Mouse (Mus musculus) brain, embryonic 18.5 days (tissue): ENCODE results near the gene Hist1h2bm.
"Not testable (repeated sequence)": the region's sequence is repeated elsewhere in the genome, so short reads cannot be mapped to it uniquely, and the experiment has no call there.

Experiments
- DNase-seq: peaks from one replicate; pipeline ENCODE4 v3.0.0-alpha.2; 2012; ENCODE audit warnings: low read depth, low spot score

Gene Hist1h2bm

DNA sequence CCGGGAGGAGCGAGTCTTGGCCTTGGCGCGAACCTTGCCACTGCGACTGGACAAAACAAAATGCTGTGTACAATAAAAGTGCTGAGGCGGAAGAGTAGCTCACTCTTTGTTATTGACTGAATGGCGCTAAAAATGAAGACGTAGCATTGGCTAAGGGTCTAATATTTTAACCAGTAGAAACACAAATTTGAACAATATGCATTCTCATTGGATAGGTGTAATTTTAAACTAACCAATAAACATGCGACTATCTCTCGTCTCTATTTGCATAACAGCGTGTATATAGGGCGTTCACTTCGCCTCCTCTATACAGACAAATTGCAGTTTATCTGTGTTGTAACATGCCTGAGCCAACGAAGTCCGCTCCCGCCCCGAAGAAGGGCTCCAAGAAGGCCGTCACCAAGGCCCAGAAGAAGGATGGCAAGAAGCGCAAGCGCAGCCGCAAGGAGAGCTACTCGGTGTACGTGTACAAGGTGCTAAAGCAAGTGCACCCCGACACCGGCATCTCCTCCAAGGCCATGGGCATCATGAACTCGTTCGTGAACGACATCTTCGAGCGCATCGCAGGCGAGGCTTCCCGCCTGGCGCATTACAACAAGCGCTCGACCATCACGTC, at the start of gene Hist1h2bm:
Gene Hist1h2bm (plus strand): TSS at position 288 of the 616 bp plus-strand sequence.
- DNase-seq: peak; percentile 90

DNA sequence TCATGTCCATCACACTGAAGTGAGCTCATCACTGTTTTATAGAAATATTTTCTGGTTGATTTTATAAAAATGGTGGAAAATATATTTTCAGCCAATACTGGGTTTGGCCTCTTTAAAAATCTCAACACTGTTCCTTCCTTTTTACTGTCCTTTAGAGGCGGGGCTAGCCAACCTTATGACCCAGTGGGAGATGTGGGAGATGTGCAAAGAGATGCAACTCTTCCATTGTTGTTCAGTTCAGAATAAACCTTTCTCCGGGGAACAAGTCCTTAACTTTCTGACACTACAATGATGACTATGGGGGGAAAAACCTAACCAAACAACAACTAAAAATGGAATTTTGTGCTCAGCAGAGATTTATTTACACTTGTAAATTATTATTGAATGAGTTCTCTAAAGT, 44.5 kb upstream of the Hist1h2bm start, which contains the start of gene Olfr1360:
Gene Olfr1360 (minus strand): TSS at position 101 of the 400 bp plus-strand sequence.
- no peak for DNase-seq

DNA sequence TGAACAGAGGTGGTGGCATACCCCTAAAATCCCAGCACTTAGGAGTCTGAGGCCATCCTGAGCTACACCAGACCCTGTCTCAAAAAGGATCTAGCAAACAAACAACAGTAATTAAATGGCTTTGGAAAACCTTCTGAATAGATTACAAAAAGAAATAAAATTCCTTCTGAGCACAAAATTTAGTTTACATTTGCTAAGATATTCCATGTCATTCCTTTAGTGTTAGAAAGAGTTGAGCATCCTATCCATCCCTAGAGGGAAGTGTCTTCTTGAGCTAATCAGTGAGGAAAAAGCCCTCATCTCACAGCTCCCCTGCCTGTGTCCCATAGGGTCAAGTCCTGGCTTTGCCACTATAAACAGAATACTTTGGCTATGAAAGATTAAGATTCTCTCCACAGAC, 24.0 kb upstream of the Hist1h2bm start, which contains the start of gene Olfr1359:
Gene Olfr1359 (plus strand): TSS at position 301 of the 400 bp plus-strand sequence.
- no peak for DNase-seq

DNA sequence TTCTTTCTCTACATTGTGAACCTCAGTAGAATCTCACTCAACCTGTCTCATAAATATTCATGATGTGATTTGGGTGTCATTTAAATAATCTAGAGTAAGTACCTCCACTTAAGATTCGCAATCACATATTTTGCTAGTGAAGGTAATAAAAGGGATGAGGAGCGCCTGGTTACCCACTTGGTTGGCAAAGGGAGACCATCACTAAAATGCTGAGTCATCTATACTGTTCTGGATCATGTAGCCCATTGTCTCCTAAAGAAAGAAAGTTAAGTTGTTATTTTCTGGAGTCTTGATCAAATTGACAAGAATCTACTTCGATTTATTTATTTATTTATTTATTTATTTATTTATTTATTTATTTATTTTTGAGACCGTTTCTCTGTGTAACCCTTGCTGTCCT, 15.2 kb upstream of the Hist1h2bm start:
- no peak for DNase-seq

DNA sequence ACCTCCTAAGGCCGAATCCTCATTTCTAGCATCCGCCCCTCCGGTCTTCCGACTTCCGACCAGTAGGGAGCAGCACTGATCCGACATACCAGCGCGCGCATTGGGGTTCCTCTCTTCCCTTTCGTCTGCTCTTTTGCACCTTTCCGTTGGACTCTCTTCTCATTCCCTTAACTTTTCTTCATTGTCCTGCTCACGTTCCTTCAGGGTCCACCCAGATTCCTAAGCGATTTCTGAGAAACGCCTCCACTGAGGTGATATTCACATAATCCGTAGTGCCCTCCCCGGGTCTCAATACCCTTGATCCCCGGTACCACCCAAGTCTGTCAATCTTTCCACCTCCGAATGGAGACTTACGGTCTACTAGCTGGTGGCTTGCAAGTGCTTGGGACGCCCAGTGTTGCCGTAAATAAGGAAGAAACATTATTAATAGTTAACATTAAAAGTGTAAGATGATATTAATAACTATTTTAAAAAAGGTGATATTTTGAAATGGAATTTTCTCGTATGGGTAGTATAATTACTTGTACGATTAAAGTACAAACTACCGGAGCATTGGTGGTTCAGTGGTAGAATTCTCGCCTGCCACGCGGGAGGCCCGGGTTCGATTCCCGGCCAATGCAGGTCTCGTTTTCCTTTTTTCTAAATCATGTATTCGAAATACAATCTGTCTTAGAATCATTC, 11.7 kb upstream of the Hist1h2bm start:
- DNase-seq: no peak

DNA sequence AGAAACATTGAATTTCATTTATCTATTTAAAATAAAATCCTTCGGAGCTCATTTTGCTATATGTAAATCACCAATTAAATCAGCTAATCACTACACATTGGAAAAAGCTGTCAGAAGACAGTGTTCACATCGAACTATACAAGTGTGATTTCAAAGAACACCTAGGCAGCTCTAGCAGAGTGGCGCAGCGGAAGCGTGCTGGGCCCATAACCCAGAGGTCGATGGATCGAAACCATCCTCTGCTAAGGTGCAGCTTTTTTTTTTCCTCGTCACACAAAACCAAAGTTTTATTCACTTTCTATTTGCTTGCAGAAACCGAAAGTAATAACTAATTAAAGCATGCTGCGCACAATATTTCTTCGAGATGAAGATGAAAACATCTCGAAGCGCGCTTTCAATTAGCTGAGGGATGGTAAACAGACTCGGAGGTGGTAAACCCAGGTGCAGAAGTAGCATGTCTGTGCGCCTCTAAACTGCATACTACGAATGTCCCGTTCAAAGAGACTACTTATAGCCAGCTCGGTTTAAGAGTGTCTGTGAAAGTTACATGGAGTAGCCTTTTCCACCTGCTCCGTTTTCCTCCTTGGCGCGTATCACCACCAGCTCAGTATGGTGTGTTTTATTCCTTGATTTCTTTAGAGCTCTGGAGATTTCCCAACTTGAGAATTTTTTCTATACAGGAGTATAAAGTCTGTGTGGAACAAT, 10.9 kb upstream of the Hist1h2bm start:
- DNase-seq: no peak

DNA sequence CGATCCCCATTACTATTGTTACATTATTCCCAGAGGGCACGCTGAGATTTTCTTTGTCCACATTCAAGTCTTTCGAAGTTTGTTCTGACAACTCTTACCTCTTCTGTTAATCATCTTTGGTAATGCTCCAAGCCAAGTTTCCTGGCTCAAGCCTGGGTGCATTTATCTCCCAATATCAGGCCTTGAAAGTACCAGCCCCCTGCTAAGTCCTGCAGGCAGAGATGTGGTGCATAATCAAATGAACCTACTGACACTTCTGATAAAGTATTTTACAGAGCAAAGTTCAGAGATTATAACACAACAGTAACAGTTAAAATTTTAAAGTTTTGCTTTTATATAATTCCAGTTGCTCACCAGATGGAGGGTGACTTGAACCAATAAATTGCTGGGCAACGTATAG, 10.1 kb upstream of the Hist1h2bm start:
- DNase-seq: no peak

DNA sequence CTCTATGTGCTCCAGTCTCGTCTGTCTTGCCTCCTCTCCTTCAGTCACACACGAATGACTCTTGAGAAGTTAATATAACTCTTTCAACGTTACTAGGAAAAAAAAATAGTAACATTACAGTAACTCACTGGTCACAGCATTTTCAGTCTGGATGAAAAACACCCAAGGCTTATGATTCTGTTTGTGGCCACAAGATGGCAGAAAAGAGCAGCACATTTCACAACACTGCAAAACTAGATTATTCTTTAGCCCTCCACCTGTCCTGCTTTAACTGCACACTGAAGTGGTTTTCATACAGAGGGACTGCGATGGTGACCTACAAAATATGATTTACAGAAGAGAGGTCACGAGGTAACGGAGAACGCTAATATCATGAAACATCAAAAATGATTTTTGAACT, 7.1 kb upstream of the Hist1h2bm start:
- no peak for DNase-seq

DNA sequence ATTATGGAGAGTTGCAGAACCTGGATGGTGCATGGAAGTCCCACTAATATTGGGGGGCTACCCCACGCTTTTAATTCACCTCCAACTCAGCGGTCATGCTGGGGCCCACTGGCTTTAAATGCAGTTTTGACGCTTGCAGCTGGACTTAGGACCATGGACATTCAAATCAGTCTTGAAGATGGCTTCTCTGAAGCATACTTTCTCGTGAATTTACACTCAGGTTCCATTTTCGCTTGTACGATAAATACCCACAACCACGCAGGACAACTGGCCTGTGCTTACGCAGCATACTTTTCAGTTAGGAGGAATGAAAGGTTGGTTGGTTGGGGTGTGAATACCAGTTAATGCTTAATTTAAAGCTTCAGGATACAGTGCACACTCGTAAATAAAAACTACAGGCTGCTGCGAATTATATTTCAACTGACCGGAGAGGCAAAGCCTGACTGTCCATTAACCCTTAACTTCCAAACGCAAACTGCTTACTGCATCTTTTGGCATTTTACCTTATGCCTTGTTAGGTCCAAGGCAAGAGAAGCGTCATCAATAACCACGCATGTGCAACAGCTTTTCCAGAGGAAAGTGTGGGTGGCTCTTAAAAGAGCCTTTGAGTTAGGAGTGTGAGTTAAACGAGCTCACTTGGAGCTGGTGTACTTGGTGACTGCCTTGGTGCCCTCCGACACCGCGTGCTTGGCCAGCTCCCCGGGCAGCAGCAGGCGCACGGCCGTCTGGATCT, 6.5 kb upstream of the Hist1h2bm start:
- no peak for DNase-seq

DNA sequence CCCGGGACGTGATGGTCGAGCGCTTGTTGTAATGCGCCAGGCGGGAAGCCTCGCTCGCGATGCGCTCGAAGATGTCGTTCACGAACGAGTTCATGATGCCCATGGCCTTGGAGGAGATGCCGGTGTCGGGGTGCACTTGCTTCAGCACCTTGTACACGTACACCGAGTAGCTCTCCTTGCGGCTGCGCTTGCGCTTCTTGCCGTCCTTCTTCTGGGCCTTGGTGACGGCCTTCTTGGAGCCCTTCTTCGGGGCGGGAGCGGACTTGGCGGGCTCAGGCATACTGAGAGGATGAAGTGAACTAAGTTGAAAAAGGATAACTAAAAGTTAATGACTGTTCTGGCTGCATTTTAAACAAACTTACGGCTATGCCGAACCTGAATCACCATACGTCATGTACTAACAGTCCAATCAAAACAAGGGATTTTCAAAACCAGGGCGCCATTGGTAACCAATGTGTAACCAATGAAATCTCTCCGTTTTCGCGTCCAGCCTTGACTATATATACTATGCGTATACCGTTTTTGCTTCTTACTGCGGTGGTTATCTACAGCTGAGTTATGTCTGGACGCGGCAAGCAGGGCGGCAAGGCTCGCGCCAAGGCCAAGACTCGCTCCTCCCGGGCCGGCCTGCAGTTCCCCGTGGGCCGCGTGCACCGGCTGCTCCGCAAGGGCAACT, 5.8 kb upstream of the Hist1h2bm start, which contains the start of the genes Hist1h2bl and Hist1h2ai:
Gene Hist1h2bl (minus strand): TSS at position 280 of the 676 bp plus-strand sequence.
Gene Hist1h2ai (plus strand): TSS at position 559 of the 676 bp plus-strand sequence.
- DNase-seq: peak; percentile 94

DNA sequence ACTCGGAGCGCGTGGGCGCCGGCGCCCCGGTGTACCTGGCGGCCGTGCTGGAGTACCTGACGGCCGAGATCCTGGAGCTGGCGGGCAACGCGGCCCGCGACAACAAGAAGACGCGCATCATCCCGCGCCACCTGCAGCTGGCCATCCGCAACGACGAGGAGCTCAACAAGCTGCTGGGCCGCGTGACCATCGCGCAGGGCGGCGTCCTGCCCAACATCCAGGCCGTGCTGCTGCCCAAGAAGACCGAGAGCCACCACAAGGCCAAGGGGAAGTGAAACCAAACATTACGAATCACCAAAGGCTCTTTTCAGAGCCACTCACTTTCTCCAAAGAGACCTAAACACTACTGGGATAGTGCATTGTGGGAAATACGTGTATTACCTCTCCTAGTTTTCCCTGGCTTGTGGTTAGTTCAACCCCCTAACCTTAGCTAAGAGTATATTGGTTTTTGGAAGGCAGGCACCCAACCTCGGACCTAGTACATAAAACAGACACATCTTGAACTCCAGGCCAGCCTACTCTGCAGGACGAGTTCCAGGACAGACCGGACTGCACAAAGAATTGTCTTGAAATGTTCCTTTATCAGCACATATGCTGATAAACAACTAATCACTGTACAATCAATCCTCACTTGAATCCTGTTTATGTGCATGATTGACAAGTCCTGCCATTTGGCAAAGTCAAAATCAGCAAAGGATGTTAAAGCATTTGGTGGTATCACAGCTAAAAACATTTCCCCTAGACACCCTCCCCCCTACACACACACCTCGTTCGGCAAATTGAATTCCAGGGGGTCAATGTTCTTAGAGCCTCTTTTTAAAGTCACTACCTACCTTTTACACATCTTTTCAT, 5.1 kb upstream of the Hist1h2bm start:
- DNase-seq: not testable (repeated sequence)

DNA sequence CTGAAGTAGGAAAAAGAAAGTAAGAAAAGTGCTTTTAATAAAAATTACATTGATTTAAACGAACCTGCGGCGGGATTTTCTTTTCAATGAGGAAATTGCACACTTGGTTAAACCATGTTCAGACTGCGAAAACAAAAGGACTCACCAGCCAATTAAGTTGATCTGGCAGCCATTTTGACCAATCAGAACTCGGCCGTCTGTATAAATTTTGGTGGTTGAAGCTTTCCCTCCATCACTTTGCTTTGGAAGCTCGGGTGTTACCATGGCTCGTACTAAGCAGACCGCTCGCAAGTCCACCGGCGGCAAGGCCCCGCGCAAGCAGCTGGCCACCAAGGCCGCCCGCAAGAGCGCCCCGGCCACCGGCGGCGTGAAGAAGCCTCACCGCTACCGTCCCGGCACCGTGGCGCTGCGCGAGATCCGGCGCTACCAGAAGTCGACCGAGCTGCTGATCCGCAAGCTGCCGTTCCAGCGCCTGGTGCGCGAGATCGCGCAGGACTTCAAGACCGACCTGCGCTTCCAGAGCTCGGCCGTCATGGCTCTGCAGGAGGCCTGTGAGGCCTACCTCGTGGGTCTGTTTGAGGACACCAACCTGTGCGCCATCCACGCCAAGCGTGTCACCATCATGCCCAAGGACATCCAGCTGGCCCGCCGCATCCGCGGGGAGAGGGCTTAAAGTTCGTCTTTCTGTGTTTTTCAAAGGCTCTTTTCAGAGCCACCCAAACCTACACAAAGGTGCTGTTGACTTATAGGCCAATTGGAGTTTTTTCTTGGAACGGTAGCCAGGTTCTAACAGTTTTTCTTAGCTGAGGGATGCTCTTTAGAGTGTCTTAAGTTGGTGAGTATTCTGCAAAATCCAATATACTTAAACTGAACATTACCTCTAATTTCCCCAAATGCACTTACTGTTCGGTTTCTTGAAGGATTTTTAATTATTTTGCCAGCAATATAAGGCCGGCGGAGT, 4.2 kb upstream of the Hist1h2bm start, which contains the start of gene Hist1h3h:
Gene Hist1h3h (plus strand): TSS at position 263 of the 961 bp plus-strand sequence.
- DNase-seq: peak; percentile 90

DNA sequence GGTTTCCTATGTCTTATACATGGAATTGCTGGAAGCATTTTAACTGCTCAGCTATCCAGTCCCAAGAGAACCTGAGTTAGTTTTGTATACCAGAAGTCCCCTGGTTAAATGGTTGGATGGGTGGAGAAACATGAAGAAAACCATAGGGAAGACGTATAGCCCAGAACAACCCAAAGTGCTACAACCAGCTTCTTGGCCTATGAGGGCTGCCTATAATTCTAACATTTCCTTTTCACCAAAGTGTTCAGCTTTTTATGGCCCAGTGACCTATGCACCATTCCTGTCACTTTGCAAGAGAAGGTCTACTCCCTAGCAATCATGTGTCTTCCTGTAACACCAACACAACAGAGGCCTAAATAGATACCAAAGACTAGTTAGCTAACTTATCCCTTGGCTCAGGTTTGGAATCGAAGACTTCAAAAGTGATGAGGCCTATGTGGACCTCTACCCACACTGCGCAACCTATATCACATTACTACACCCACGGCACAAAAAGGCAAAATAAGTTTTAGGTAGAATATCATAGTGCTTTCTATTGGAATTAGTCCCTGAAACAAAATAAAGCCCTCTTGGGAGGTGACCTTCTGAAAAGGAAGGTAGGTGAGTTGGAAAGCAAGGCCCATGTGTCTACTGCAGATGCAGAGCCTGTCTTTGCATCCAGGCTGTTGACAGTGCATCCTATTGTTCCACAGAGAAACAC, 3.3 kb upstream of the Hist1h2bm start:
- no peak for DNase-seq

DNA sequence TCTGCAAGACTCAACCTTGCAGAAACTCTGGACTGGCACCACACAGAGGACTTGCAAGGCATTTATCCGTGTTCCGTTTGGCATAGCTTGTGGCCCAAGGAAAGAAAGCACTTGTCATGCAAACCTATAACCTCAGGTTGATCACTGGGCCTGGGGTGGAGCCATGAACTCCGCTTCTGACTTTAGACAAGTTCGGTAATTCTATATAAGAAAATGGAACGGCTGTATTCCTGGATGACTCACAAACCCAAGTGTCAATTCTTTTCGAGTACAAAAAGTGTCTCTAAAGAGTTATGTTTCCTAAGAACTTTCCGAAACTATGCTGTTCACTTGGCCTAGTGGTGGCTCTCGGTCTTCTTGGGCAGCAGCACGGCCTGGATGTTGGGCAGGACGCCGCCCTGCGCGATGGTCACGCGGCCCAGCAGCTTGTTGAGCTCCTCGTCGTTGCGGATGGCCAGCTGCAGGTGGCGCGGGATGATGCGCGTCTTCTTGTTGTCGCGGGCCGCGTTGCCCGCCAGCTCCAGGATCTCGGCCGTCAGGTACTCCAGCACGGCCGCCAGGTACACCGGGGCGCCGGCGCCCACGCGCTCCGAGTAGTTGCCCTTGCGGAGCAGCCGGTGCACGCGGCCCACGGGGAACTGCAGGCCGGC, 612 bp upstream of the Hist1h2bm start:
- DNase-seq: not testable (repeated sequence)

DNA sequence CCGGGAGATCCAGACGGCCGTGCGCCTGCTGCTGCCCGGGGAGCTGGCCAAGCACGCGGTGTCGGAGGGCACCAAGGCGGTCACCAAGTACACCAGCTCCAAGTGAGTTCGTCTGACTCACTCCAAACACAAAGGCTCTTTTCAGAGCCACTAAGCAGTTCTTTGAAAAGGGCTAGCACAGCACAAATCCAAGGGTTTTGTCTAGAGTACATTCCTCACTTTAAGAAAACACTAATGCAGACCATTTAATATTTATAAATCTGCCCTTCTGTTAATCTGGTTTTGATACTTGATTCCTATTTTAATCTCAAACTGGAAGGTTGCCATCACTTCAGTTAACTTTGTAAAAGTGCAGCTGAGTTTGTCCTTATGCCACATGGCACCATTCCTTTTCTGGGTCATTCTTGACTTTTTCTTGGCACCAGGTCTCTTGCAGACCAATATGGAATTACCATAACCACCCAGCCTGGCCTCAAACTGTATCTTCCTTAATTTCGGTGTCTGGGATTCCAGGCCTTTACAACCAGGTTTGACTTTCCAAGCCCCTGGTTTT, 605 bp downstream of the Hist1h2bm start:
- no peak for DNase-seq

DNA sequence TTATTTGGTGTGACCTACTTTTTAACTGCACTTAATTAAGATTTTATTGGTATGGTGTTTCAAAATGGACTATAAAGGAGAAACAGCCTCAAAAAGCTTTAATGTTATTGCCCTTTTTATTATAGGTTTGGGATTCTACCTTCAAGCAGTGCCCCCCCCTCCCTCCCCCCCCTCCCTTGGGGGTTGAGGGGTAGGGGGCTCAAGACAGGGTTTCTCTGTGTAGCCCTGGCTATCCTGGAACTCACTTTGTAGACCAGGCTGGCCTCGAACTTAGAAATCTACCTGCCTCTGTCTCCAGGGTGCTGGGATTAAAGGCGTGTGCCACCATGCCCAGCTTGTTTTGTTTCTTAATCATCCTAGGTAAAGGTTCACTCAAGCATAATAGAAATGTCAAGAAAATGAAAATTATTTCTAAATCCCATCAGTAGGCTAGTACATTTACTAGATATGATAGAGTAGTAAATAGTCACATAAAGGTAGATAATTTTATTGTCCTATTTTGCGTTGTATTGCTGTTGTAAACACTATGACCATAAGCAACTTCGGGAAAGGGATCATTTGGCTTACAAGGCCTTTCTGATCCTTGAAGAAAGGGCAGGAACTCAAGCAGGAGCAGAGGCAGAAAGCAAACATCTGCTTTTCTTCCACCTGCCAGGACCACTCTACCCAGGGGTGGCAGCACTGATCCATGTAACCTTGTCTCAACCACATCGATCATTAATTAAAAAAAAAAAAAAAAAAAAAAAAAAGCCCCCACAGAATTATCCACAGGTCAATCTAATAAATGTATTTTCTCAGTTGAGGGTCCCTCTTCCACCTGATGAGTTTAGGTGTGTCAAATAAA, 1.4 kb downstream of the Hist1h2bm start:
- DNase-seq: no peak
